8 mouse cellular contexts compared by ENCODE assay signal in the genomic region with DNA sequence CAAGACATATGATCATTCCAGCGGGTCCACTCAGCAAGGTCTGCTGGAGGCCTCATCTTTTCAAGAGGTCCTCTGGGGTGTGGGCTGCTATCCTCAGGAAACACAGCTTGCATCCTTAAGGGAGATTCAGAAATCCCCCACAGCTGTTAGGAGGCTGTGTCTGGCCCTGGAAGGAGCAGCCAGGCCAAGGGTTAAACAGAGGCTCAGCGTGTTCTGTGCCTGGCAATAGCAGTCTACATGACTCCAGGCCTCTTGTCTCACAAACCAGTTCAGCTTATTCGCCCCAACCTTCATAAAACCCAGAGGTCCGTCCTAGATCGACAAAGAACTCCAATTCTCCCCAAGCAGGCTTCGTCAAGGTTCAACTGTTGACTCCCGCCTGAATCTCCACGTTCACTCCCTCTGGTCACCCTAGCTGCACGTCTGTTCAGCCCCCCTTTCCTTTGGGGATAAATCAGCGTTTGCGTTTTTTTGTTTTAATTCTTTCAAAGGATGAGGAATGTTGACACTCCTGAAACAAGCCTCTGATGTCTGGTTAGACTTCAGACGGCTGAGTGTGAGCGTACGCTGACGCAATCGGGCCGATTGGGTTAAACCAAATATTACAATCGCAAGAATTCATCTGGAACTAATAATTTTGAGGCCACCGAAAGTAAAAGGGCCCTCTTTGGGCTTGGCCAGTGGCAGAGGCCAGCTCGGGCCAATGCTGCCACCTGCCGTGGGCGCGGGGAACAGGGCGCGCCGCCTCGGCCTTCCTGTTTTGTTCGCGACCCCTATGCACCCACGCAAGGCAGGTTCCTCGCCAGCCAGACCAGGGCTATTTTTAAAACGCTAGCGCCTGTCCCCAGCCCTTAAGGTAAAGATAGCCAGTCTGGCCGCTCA.
DNase-seq lines count a peak whose midpoint lies in the region; ATAC-seq lines count a peak whose summit lies in the region.

No protein-coding gene starts in this region.

- peak overlapping the region; percentile 48 for H3K4me3 ChIP-seq in intestine, embryonic 16.5 days (ENCODE audit: low read length)

- H3K4me2 ChIP-seq in intestine, embryonic 16.5 days (ENCODE audit: low read depth, low read length), result peak overlapping the region; percentile 65

- DNase-seq in adipocyte (ENCODE audit: low spot score), result peak; percentile 89
- DNase-seq in embryo, embryonic 11.5 days (ENCODE audit: low read depth, low spot score), result peak; percentile 83
- DNase-seq in left cerebral cortex, postnatal 36 days (ENCODE audit: low spot score in 2 of 2), result peak; percentile 84 to 85
- DNase-seq in mesoderm, embryonic 11.5 days (ENCODE audit: low read depth, low spot score), result peak; percentile 87
- peak; percentile 85 for DNase-seq in right cerebral cortex, postnatal 25 days
- peak; percentile 87 for DNase-seq in urinary bladder, postnatal 25 days (ENCODE audit: low spot score)

- peak overlapping the region; percentile 80 for H3K27ac ChIP-seq in intestine, embryonic 16.5 days (ENCODE audit: low read length)

- intact Hi-C loops in left cerebral cortex, postnatal 36 days (cut with DNase I), result loop anchor here (2.0 to 5.0 kb wide), 4 partner anchors 60 to 573 kb away; no protein-coding TSS in a partner anchor

- H3K9ac ChIP-seq in intestine, embryonic 16.5 days (ENCODE audit: low read depth, low read length), result peak overlapping the region; percentile 61

- 5% methylated on average over 34 of the region's 34 CpGs for WGBS in intestine, embryonic 16.5 days

- H3K27me3 ChIP-seq in intestine, embryonic 16.5 days (replicated peaks; ENCODE audit: control insufficient read depth, insufficient read depth, low read length), result 0 out of 2 replicates have a peak, but pooled peaks cover 2% of the 10 kb centered on the region

- no peaks in the 10 kb centered on the region for H3K9me3 ChIP-seq in intestine, embryonic 16.5 days (ENCODE audit: control insufficient read depth, low read length)

- ATAC-seq in granulocyte monocyte progenitor cell, adult 5-6 weeks (replicated peaks; ENCODE audit: poor library complexity, severe bottlenecking), result peak; percentile 82
- ATAC-seq in intestine, embryonic 16.5 days, result peak; percentile 91

- H3K36me3 ChIP-seq in intestine, embryonic 16.5 days (ENCODE audit: control insufficient read depth, insufficient read depth, low read length), result no peaks in the 10 kb centered on the region

- peaks cover 22% of the 10 kb centered on the region for H3K4me1 ChIP-seq in intestine, embryonic 16.5 days (ENCODE audit: control insufficient read depth, insufficient read depth, low read length)

Comparison
In these comparisons a context has a peak if more than half of its experiments do, and no peak if none do; other contexts are left out.
1. Peak in every context shown above with its lines: DNase-seq, ATAC-seq, H3K4me3 ChIP-seq and H3K27ac ChIP-seq.